Mouse (Mus musculus): ENCODE measurements around the gene Gabrb3.

Gabrb3 gene

DNA sequence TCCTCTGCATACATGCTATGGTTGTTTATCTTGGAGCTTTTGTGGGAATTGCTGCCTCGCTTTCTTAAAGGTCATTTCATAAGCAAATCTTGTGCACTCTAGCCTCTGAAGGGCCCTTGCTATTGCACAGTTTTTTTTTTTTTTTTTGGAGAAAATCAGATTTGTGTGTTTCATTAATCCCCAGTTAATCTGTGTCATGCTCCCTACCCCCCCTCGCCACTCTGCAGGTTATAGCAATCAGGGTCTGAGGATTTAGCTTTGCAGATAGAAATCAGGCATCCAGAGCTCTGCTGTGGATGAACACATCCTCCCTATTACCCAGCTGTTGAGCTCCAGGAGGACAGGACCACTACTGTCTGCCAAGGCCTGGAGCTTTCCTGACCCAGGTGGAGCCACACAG lies at the start of gene Gabrb3:
Gabrb3 (plus strand) TSS at position 301 of the 400 bp plus-strand sequence.
- CTCF ChIA-PET, result no interaction called here

DNA sequence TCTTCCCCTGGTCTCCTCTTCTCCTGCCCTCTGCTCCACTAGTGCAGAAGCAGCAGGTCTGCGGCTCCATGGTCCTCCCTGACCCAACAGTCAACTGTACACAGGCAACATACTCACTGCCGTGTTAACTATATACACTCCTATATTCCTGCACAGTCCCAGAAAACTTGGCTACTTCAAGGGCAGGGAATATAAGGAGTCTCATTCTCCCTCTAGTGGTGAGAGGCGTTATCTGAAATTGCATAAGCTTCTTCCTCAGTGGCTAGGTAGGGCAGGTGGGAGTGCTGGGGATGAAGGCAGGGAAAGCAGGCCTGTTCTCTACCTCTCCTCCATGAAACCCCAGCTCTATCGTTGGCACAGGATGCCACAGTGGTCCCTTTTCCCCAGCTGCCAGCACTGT lies 35.4 kb upstream of the Gabrb3 start:
- CTCF ChIA-PET, result no interaction called here

DNA sequence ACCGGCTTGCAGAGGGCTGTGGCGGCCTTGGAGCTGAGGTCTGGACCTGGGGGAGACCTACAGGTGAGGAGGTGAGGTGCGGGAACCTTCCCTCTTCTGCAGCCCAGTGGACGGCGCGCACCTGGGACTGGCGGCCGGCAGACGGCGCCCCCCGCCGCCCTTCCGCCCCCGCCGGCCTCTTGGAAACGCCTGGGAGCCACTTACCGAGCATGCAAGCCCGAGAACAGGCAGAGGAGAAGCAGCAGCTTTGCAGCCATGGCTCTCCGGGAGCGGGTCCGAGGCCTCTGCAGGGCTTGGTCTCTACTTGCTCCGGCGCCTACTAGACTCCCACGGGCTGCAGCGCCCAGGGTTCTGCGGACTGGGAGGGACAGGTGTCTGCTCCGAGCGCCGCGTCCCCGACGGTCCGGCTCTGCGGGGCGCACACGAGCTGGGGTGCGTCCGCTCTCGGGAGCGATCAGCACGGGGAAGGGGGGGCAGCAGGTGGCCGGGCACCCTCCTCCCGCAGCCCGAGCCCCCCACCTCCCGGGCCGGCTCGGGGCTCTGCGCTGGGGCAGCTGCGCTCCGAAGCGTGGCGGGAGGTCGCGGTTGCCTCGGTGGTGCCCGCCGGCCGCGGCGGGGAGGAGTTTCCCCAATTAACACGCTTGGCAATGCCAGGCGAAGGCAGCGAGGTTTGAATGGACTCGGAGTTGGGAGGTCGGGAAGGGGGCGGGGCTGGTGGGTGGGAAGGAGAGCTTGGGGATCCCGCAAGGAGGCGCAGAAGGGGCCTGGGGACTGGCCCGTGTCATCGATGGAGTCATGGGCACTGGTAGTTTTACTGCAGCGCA lies 32.8 kb upstream of the Gabrb3 start, which contains the start of gene Gabrg3:
Gabrg3 (minus strand) TSS at position 672 of the 824 bp plus-strand sequence.
- CTCF ChIA-PET, result no interaction called here

DNA sequence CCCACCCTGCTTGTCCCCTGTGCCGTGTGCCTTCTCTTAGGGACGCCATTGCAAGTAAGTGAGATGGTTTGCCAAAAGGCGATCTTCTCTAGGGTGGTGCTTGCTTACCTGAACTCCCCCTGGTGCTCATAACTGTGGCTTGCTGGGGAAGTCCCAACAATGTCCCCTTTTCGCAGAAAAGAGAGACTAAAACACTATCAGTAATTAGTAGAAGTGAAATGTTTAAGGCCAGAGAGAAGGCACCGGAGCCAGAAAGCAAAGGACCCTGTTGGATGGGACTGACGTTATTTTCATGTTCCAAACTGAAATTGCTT lies 32.2 kb upstream of the Gabrb3 start:
- CTCF ChIA-PET, result no interaction called here

DNA sequence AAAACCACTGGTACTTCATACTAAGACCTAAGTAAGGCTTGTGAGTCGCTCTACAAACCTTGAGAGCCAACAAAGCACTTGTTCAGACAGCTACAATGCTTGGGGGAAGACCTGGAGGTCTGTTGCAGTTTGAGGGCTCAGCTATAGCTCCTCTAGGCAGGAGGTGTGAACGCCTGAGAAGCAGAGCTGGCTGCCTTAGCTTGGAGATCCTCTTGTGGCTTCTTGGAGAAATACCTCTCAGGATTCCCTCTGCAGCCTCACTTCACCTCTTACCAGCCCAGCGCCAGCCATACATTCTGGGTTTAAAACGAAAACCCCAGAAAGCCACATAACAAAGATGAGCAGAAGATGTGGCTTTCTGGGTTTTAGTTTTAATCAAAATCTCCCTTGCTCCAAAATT lies 29.4 kb upstream of the Gabrb3 start:
- CTCF ChIA-PET, result interaction anchor here (0.7 kb wide), 1 partner anchor 10 kb away, joined by 6 read pairs; no protein-coding TSS in a partner anchor

DNA sequence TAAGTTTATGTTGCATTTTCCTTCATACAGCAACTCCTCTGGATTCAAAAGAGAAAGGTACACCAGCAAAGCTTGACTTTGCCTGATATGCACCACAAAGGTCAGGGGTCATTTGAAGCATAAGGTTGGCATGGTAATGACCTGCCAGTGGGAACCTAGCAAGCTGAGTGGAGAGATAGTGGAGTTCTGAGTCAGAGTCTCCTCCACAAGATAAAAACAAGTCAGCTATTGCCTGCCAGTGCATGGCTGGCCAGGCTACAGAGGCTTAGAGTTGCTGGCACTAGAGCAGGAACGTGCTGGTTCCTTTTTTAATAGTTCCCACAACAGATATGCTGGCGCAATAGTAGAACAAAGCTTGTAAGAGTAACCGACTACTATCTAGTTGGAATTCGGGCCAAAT lies 25.9 kb upstream of the Gabrb3 start:
- CTCF ChIA-PET, result no interaction called here

DNA sequence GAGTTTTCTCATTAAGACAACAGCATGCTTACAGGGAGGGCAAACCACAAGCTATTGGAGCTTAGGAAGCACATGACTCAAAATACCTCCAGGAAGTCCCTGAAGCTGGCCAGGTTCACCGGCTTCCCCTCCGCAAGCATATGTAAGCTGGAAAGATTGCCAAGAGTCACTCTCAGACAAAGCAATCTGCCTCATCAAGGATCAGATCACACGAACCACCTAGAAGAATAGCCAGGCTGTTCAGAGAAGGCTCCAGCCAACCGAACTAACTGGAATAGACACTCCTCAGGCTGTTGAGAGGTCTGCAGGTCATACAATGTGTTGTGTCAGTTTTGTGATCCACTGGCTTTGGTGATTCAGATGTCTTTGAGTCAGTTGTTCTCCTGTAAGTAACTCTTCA lies 8.3 kb upstream of the Gabrb3 start:
- CTCF ChIA-PET, result no interaction called here

DNA sequence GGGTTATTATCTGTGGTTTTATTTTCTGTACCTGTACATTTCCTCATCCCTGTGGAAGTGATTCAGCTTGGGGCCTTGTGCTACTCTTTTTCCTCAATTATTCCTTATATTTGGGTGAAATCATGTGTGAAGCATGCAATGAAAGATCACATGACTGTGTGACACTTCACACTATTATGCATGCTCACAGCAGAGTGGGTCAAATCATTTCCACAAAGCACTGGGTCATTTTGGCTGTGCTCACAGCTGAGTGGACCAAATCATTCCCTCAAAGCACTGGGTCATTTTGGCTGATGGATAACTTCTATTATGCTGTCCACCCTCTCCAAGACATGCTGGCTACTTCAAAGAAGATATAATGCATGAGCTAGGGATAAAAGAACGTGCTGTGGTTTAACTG lies 6.6 kb upstream of the Gabrb3 start:
- CTCF ChIA-PET, result no interaction called here

DNA sequence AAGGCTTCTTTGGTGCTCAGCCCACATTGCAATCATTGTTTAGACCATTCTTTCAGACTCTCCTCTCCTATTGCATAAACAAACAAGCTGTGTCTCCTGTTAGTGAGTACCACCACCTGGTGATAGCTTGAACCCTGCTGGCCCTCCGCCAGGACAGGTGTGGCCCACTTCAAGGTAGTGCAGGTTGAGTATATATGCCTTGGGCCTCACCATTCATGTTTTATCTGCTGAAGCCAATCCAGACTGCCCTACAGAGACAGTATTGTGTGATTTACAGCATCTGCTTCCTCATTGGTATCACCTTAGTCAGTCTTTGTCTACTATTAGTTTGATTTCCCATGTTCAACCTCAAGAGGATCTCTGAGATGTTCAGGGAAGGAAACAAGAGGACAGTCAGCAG lies 1.6 kb downstream of the Gabrb3 start:
- CTCF ChIA-PET, result no interaction called here

DNA sequence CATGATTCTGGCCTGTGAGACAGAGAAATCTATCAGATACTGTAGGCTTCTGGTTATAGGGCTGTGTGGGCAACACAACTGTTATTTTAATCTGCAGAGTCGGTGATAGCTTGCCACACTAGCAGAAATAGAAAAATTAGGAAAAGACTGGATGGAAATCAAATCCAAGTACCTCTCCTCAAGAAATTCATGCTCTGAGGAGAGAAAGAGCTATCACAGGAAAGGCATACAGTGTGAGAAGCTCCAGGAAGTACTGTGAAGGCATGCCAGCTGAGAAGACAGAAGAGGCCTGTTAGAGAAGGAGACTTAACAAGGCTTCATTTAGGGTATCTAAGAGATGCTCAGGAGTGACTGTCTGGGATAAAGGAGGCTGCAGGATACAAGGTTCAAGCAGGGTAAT lies 3.2 kb downstream of the Gabrb3 start:
- CTCF ChIA-PET, result no interaction called here

DNA sequence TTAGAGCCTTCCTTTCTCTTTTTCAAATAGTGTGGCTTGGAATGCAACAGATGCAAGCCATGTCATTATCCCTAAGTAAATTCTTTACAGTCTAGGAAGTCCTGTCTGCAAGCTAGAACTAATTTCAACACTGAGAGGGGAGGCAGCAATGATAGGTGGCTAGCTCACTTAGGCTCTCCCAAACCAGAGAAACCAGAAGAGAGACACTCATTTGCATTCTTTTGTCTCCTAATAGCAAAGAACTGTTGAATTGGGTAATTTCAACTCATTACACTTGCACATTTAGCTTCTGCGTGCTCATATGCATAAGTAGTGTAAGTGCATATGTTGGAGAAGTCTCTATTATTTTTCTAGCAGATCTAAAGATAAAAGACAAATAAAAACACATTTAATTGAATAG lies 28.7 kb downstream of the Gabrb3 start:
- CTCF ChIA-PET, result no interaction called here

DNA sequence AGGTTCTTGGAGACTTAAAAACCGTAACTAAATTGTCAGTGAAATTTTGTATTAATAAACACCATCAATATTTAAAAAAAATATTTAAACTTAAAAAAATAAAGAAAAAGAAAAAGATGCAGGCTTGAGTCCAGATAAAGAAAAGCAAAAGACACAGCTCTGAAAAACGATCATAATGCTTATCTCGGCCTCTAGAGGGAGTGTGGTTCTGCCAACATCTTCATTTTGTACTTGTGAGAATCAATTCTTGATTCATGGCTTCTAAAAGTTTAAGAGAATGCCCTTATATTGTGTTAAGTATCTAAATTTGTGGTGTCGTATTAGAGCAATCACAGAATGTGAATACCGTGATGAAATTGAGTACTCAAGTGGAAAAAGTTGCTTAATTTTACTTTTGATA lies 40.9 kb downstream of the Gabrb3 start:
- CTCF ChIA-PET, result no interaction called here

DNA sequence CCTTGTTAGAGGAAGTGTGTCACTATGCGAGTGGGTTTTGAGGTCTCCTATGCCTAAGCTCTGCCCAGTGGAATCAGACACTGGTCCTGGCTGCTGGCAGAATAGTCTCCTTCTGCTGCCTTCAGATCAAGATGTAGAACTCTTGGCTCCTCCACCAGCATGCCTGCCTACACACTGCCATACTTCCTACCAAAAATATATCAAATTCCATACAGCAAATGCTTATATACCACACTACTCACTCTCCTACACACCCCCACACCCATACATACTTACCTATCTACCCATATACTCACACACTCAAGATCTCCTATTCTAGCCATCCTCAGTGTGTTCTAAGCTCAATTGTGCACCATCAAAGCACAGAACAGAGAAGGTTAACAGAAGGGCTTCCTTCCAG lies 51.8 kb downstream of the Gabrb3 start:
- CTCF ChIA-PET, result no interaction called here

DNA sequence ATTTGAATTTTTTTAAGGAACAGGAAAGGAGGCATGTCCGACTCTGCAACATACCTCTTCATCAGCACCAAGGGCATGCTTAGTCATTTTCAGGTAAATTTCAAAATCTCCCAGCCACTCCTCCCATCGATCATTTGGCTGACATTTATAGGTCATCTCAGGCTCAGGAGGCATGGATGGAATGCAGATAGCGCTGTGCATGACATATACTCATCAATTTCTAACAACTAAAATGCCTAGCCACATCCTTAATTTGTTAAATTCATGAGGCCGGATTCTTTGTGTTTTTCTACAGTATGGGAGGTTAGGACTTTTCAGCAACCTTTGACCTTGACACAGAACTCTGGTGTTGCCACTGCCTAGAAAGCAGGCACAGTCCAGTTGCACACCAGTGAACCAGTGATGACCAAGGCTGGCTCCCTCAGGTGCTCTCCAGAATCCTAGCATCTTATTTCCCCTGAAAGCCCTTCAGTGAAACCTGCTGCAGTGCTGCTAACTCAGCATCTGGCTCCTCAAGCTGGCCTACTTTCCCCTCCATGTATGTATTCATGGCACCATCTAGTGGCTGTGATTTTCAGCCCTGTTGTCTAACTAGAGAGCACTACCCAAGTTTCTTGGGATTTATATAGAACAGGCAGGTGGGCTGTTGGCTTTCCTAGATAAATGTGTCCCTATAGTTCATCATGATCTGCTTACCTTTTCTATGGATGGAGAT lies 54.5 kb downstream of the Gabrb3 start:
- CTCF ChIA-PET, result no interaction called here

DNA sequence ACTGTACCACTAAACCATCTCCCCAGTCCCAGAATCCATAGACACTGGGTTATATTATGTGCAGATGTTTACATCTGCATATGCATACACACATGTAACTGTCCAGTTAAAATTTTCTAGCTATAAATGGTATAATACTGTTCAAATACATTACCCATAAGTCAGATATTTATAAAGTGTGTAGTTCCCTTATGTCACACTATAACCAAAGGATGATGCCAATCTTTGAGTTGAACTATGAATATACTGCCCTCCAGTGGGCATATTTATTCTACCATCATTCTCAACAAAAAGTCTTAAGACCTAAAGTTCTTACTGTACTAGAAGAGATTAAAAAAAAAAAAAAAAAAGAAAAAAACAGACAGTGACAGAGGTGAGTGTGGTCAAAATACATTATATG lies 63.4 kb downstream of the Gabrb3 start:
- CTCF ChIA-PET, result no interaction called here

DNA sequence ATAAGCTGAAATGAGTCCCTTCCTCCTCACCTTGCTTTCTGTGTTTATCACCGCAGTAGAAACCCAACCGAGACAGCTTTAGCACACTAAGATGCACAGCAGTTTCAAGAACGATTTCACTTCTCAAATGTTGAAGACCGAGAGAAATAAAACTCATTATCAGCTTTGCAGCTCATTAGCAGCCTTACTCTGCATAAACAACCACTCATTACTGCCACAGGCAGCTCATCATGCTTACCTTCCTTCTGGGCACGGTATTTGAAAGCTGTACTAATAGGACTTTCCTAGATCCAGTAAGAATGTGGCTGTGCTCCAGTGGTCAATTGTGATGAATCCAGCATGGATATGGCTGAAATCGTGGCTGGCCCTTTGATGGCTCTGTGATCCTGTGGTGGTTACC lies 67.4 kb downstream of the Gabrb3 start:
- CTCF ChIA-PET, result no interaction called here

DNA sequence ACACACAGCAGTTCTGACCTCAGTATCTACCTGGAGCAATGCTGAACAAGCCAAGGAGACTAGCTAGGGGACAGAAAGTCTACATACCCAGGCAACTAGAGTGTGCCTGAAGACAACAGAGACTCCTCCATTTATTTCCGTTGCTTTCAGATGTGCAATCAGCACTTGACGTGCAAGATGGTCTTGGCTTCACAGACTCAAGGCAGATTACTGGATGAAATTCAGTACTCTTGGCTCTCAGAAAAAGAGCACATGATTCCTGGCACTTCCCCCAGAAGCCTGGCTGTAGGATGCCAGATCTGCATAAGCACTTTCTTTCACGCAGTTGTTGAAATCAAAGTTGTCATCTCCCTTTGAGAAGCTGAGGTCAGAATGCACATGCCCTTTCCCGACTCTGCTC lies 72.3 kb downstream of the Gabrb3 start:
- CTCF ChIA-PET, result no interaction called here

DNA sequence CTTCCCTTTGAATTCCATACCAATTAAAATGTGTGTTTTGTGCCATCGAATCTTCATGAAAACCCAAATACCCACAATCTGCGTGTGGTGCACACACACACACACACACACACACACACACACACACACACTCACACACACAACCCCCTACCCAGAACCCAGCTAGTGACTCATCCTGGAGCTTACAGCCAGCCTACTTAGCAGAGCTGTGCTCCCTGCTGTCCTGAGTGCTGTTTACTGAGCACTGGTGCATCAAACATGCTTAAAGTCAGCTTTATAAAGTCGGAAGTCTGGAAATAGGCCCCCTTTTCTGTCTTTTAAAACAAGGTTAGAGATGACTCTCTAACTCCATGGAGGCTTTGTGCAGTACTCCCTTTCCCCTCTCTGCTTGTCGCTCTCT lies 83.3 kb downstream of the Gabrb3 start:
- CTCF ChIA-PET, result no interaction called here

DNA sequence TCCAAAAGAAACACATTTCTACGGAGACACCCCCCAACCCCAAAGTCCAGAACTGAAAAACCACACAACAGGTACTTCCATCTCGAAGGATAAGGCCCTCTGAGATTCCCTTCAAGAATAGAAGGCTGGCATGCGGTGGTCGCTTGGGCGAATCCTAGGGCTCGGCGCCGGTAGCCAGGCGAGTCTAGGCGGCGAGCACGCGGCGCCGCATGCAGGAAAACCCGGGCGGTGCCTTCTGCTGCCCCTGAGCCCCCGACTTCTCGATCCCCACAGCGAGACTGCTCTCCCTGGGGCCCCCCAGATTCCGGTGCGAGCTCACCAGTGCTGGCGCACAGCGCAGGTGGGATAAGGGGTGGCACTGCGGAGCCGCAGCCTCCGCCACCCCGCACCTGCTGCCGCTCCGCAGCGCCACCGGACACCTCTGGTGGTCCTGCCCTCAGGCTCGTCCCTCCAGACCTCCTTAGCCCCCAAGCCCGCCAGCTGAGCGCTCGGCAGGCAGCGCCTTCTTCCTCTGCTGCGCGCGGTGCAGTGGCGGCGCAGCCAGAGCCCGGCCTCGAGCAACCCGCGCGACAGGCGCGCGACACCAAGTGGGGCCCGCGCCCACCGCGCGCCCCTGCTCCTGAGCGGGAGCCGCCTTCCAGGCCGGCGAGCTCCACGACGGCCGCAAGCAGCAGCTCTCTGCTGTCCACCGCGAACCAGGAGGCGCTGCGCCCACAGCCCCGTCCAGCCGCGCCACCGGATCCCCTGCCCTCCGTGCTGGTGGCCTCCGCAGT lies 89.6 kb downstream of the Gabrb3 start:
- CTCF ChIA-PET, result no interaction called here

DNA sequence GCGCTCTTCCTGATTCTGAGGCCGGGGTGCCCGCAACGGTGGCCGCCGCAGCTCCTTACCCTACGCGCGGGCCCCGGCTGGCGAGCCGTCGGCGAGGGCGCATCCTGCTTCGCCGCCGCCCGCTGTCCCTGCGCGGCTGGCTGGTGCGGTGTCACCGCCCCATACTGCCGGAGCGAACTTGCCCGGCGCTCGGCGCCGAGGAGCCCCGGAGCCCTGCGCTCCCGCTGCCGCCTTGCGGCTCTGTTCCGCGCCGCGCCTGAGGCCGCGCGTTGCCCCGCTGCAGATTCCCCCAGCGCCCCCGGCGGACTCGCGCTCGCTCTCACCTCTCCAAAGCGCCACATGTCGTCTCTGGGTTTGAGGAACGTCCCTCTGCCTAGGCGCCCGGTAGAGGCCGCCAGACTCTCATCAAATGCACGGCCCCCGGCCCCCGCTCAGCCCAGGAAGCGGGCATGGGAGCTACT lies 90.2 kb downstream of the Gabrb3 start, which contains the start of gene Gabra5:
Gabra5 (minus strand) TSS at position 379 of the 461 bp plus-strand sequence.
- CTCF ChIA-PET, result no interaction called here

DNA sequence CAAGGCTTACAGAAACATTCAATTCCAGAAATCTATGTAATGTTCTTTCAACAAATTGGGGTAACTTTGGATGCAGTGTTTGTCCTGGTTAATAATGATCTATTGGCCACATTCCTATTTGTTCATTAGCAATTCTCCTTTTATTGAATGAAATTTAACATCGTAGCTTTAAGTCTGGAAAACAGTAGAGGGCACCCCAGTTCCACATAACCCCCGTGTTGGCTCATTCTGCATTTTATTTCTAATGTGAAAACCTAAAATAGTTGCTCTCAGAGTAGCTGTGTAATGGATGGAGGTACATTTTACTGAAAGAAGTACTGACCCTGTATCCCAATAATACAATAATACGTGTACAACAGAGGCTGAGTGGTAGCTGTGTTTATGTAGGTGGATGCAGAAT lies 93.5 kb downstream of the Gabrb3 start:
- CTCF ChIA-PET, result no interaction called here

DNA sequence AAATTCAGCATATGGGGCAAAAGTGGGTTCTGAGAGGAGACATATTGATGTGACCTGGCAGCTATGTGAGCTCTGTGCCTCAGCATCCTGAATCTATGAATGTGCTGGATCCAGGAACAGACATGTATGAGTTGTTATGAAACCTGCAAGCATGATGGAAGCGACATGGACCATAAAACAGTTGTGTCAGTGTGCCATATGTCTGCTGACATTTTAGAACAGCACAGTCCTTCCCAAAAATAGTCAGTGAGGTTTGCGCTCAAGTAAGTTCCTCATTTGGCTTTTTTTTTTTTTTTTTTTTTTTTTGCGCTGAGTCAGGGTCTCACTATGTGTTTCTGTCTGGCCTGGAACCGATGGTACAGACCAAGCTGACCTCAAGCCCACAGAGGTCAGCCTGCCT lies 110.0 kb downstream of the Gabrb3 start:
- CTCF ChIA-PET, result no interaction called here

DNA sequence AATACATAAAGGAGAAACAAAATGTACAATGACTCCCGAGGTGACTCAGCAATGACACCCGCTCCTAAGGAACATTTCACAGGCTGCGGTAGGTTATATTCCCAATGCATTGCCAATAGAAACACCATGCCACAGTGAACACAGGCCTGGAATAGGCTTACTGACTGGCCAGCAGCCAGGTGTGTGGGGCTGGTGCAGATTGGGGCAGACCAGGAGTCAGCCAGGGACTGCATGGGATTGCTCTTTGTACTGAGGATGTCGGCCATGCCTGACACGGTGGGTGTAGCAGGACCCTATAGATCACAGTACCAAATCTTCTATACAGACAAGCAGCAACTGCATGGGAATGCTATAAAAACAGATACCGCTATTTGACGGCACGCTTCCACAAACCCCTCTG lies 110.5 kb downstream of the Gabrb3 start:
- CTCF ChIA-PET, result no interaction called here
